Mouse (Mus musculus): ENCODE measurements around the gene Fem1a. TPM values are rescaled to one million over a fixed set of nuclear protein-coding genes. Genes with fewer than 3 reads are reported as not detected.
A peak's percentile ranks its signal among the peaks of the same experiment; 100 is the strongest.

The Fem1a gene
- polyA plus RNA-seq, 1 experiment from 2014 or later, result 15.8 TPM

GRCm38 (mm10) chr17:56262645-56263094 is 6.1 kb downstream of the Fem1a start:
- no peak overlapping the region for H3K9ac ChIP-seq (replicated peaks; ENCODE audit: low read length)
- H3K27ac ChIP-seq (ENCODE audit: low read length), result no peak overlapping the region
- no peak overlapping the region for H3K4me3 ChIP-seq (ENCODE audit: low read length)
- no peak overlapping the region for H3K4me2 ChIP-seq (replicated peaks; ENCODE audit: low read depth, low read length)
- H3K36me3 ChIP-seq (ENCODE audit: insufficient read depth, low read length), result peaks cover 39% of the 10 kb centered on the region
- H3K9me3 ChIP-seq (ENCODE audit: low read length), result no peaks in the 10 kb centered on the region
- WGBS, result 79% methylated on average over 3 of the region's 3 CpGs
- H3K4me1 ChIP-seq (ENCODE audit: insufficient read depth, low read length), result peaks cover 22% of the 10 kb centered on the region
- no peaks in the 10 kb centered on the region for H3K27me3 ChIP-seq (ENCODE audit: insufficient read depth, low read length)
- ATAC-seq (ENCODE audit: low FRiP score, low TSS enrichment), result no peak

GRCm38 (mm10) chr17:56264020-56264419 is 7.4 kb downstream of the Fem1a start:
- WGBS, result 21% methylated on average over 8 of the region's 8 CpGs
- H3K27ac ChIP-seq (ENCODE audit: low read length), result no peak overlapping the region
- no peak overlapping the region for H3K9ac ChIP-seq (replicated peaks; ENCODE audit: low read length)
- H3K4me2 ChIP-seq (replicated peaks; ENCODE audit: low read depth, low read length), result no peak overlapping the region
- no peak overlapping the region for H3K4me3 ChIP-seq (ENCODE audit: low read length)
- H3K4me1 ChIP-seq (ENCODE audit: insufficient read depth, low read length), result peaks cover 9% of the 10 kb centered on the region
- peak; percentile 33; the same call in 1 of the 2 replicates for ATAC-seq (ENCODE audit: low FRiP score, low TSS enrichment)
- H3K36me3 ChIP-seq (ENCODE audit: insufficient read depth, low read length), result peaks cover 28% of the 10 kb centered on the region
- H3K27me3 ChIP-seq (ENCODE audit: insufficient read depth, low read length), result no peaks in the 10 kb centered on the region
- no peaks in the 10 kb centered on the region for H3K9me3 ChIP-seq (ENCODE audit: low read length)

- no peaks in the 10 kb centered on the region for H3K9me3 ChIP-seq (ENCODE audit: low read length)
- H3K4me1 ChIP-seq (ENCODE audit: insufficient read depth, low read length), result peaks cover 6% of the 10 kb centered on the region
- H3K4me2 ChIP-seq (replicated peaks; ENCODE audit: low read depth, low read length), result no peak overlapping the region
- H3K27me3 ChIP-seq (ENCODE audit: insufficient read depth, low read length), result no peaks in the 10 kb centered on the region
- 92% methylated on average over 4 of the region's 4 CpGs for WGBS
- H3K9ac ChIP-seq (replicated peaks; ENCODE audit: low read length), result no peak overlapping the region
- H3K4me3 ChIP-seq (ENCODE audit: low read length), result no peak overlapping the region
- no peak overlapping the region for H3K27ac ChIP-seq (ENCODE audit: low read length)
- ATAC-seq (ENCODE audit: low FRiP score, low TSS enrichment), result no peak
- H3K36me3 ChIP-seq (ENCODE audit: insufficient read depth, low read length), result peaks cover 18% of the 10 kb centered on the region
Observed at GRCm38 (mm10) chr17:56265011-56265410, 8.4 kb downstream of the Fem1a start.

GRCm38 (mm10) chr17:56265869-56266268 is 9.3 kb downstream of the Fem1a start:
- Histone ChIP-seq H3K4me1 (ENCODE audit: insufficient read depth, low read length) (peaks cover 6% of the 10 kb centered on the region), H3K9ac (replicated peaks; ENCODE audit: low read length) (no peak overlapping the region), H3K36me3 (ENCODE audit: insufficient read depth, low read length) (peaks cover 16% of the 10 kb centered on the region), H3K27me3 (ENCODE audit: insufficient read depth, low read length) (no peaks in the 10 kb centered on the region), H3K4me2 (replicated peaks; ENCODE audit: low read depth, low read length) (no peak overlapping the region), H3K27ac (ENCODE audit: low read length) (no peak overlapping the region), H3K9me3 (ENCODE audit: low read length) (no peaks in the 10 kb centered on the region), H3K4me3 (ENCODE audit: low read length) (no peak overlapping the region)
- no peak for ATAC-seq (ENCODE audit: low FRiP score, low TSS enrichment)
- 66% methylated on average over 3 of the region's 3 CpGs for WGBS

GRCm38 (mm10) chr17:56266271-56266670 is 9.7 kb downstream of the Fem1a start:
- H3K9me3 ChIP-seq (ENCODE audit: low read length), result no peaks in the 10 kb centered on the region
- no peak overlapping the region for H3K27ac ChIP-seq (ENCODE audit: low read length)
- no peak overlapping the region for H3K4me2 ChIP-seq (replicated peaks; ENCODE audit: low read depth, low read length)
- WGBS, result 35% methylated on average over 3 of the region's 3 CpGs
- no peak overlapping the region for H3K9ac ChIP-seq (replicated peaks; ENCODE audit: low read length)
- H3K36me3 ChIP-seq (ENCODE audit: insufficient read depth, low read length), result peaks cover 20% of the 10 kb centered on the region
- no peak overlapping the region for H3K4me3 ChIP-seq (ENCODE audit: low read length)
- ATAC-seq (ENCODE audit: low FRiP score, low TSS enrichment), result no peak
- H3K4me1 ChIP-seq (ENCODE audit: insufficient read depth, low read length), result peaks cover 6% of the 10 kb centered on the region
- no peaks in the 10 kb centered on the region for H3K27me3 ChIP-seq (ENCODE audit: insufficient read depth, low read length)

- peaks cover 22% of the 10 kb centered on the region for H3K36me3 ChIP-seq (ENCODE audit: insufficient read depth, low read length)
- H3K4me2 ChIP-seq (replicated peaks; ENCODE audit: low read depth, low read length), result peak overlapping the region; percentile 74
- 19% methylated on average over 12 of the region's 12 CpGs for WGBS
- ATAC-seq (ENCODE audit: low FRiP score, low TSS enrichment), result peak; percentile 81
- H3K27me3 ChIP-seq (ENCODE audit: insufficient read depth, low read length), result no peaks in the 10 kb centered on the region
- H3K9ac ChIP-seq (replicated peaks; ENCODE audit: low read length), result peak overlapping the region; percentile 63
- peak overlapping the region; percentile 89 for H3K27ac ChIP-seq (ENCODE audit: low read length)
- no peaks in the 10 kb centered on the region for H3K9me3 ChIP-seq (ENCODE audit: low read length)
- peak overlapping the region; percentile 48 for H3K4me3 ChIP-seq (ENCODE audit: low read length)
- H3K4me1 ChIP-seq (ENCODE audit: insufficient read depth, low read length), result peaks cover 13% of the 10 kb centered on the region
Observed at GRCm38 (mm10) chr17:56269153-56269630, 12.6 kb downstream of the Fem1a start.

GRCm38 (mm10) chr17:56269741-56270140 is 13.1 kb downstream of the Fem1a start:
- 77% methylated on average over 3 of the region's 3 CpGs for WGBS
- no peaks in the 10 kb centered on the region for H3K27me3 ChIP-seq (ENCODE audit: insufficient read depth, low read length)
- peak; percentile 4; the same call in 1 of the 2 replicates for ATAC-seq (ENCODE audit: low FRiP score, low TSS enrichment)
- H3K27ac ChIP-seq (ENCODE audit: low read length), result peak overlapping the region; percentile 89
- H3K36me3 ChIP-seq (ENCODE audit: insufficient read depth, low read length), result peaks cover 22% of the 10 kb centered on the region
- H3K4me2 ChIP-seq (replicated peaks; ENCODE audit: low read depth, low read length), result peak overlapping the region; percentile 74
- peak overlapping the region; percentile 60 for H3K9ac ChIP-seq (replicated peaks; ENCODE audit: low read length)
- peaks cover 13% of the 10 kb centered on the region for H3K4me1 ChIP-seq (ENCODE audit: insufficient read depth, low read length)
- peak overlapping the region; percentile 48 for H3K4me3 ChIP-seq (ENCODE audit: low read length)
- H3K9me3 ChIP-seq (ENCODE audit: low read length), result no peaks in the 10 kb centered on the region

GRCm38 (mm10) chr17:56271609-56272253 is 15.1 kb downstream of the Fem1a start:
- Histone ChIP-seq H3K4me2 (replicated peaks; ENCODE audit: low read depth, low read length) (no peak overlapping the region), H3K4me1 (ENCODE audit: insufficient read depth, low read length) (peaks cover 18% of the 10 kb centered on the region), H3K27me3 (ENCODE audit: insufficient read depth, low read length) (no peaks in the 10 kb centered on the region), H3K27ac (ENCODE audit: low read length) (no peak overlapping the region), H3K4me3 (ENCODE audit: low read length) (no peak overlapping the region), H3K9me3 (ENCODE audit: low read length) (no peaks in the 10 kb centered on the region), H3K9ac (replicated peaks; ENCODE audit: low read length) (no peak overlapping the region), H3K36me3 (ENCODE audit: insufficient read depth, low read length) (peaks cover 19% of the 10 kb centered on the region)
- ATAC-seq (ENCODE audit: low FRiP score, low TSS enrichment), result no peak
- WGBS, result 81% methylated on average over 12 of the region's 12 CpGs

GRCm38 (mm10) chr17:56272644-56273043 is 16.0 kb downstream of the Fem1a start:
- H3K27ac ChIP-seq (ENCODE audit: low read length), result no peak overlapping the region
- H3K9ac ChIP-seq (replicated peaks; ENCODE audit: low read length), result no peak overlapping the region
- WGBS, result 63% methylated on average over 3 of the region's 3 CpGs
- H3K4me1 ChIP-seq (ENCODE audit: insufficient read depth, low read length), result peaks cover 26% of the 10 kb centered on the region
- peaks cover 19% of the 10 kb centered on the region for H3K36me3 ChIP-seq (ENCODE audit: insufficient read depth, low read length)
- no peaks in the 10 kb centered on the region for H3K27me3 ChIP-seq (ENCODE audit: insufficient read depth, low read length)
- no peaks in the 10 kb centered on the region for H3K9me3 ChIP-seq (ENCODE audit: low read length)
- H3K4me2 ChIP-seq (replicated peaks; ENCODE audit: low read depth, low read length), result no peak overlapping the region
- no peak for ATAC-seq (ENCODE audit: low FRiP score, low TSS enrichment)
- H3K4me3 ChIP-seq (ENCODE audit: low read length), result no peak overlapping the region

- no peak for ATAC-seq (ENCODE audit: low FRiP score, low TSS enrichment)
- H3K36me3 ChIP-seq (ENCODE audit: insufficient read depth, low read length), result peaks cover 24% of the 10 kb centered on the region
- no peak overlapping the region for H3K4me3 ChIP-seq (ENCODE audit: low read length)
- no peaks in the 10 kb centered on the region for H3K27me3 ChIP-seq (ENCODE audit: insufficient read depth, low read length)
- peaks cover 30% of the 10 kb centered on the region for H3K4me1 ChIP-seq (ENCODE audit: insufficient read depth, low read length)
- 72% methylated on average over 7 of the region's 7 CpGs for WGBS
- no peak overlapping the region for H3K27ac ChIP-seq (ENCODE audit: low read length)
- no peak overlapping the region for H3K4me2 ChIP-seq (replicated peaks; ENCODE audit: low read depth, low read length)
- H3K9me3 ChIP-seq (ENCODE audit: low read length), result no peaks in the 10 kb centered on the region
- no peak overlapping the region for H3K9ac ChIP-seq (replicated peaks; ENCODE audit: low read length)
Observed at GRCm38 (mm10) chr17:56273482-56273881, 16.9 kb downstream of the Fem1a start.
